Mouse (Mus musculus) CH12F3 (cell line): ENCODE results near the gene Bcas3.

ENCODE experiments used
- in situ Hi-C: fragments of 300-500 bp; cut with MboI; formaldehyde crosslinking; loops from 2 replicates; pipeline ENCODE4 v1.14.3; 2020; ENCODE audit warnings: low sequenced_read_pairs

The Bcas3 gene

GRCm38 (mm10) chr11:85823181-85823580 lies 470.2 kb downstream of the Bcas3 start:
- in situ Hi-C loops = no loop called here

DNA sequence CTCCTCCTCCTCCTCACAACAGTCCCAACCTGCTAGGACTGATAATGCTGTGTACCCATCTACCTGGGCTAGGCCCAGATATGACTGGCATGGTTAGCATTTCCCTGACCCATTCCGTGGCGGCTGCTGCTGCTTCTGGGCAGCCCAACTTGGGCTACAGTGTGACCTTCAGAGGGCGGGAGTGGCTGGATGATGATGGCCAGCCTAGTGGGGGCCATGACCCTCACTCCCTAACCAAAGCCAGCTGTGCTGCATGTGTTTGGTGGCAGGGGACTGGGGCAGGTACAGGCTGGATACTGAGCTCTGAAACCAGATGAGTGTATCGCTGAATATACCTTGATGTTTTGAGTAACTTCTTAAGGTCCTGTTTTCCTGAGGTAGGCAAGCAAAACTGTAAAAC lies 470.8 kb downstream of the Bcas3 start:
- in situ Hi-C loops = no loop called here

- in situ Hi-C loops = no loop called here
Measured at GRCm38 (mm10) chr11:85825031-85825430, 472.1 kb downstream of the Bcas3 start.

DNA sequence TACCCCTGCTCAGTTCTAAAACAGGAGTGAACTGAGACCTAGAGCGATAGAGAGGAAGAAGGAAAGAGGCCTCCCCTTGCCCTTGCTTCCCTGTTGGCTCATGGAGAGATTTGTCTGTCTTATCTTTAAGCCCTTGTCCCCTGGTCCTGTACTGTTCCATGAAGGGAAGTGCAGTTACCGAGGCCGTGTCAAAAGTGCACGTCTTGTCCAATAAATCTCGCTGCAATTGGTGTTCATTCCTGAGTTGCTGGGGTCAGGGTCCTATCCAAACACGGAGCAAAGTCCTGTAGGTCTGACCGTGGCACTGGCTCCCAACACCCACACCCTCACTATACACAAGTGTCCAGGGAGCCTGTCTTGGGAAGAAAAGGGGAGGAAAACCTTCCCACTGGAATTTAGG lies 472.9 kb downstream of the Bcas3 start:
- in situ Hi-C loops = no loop called here

GRCm38 (mm10) chr11:85827342-85827741 lies 474.4 kb downstream of the Bcas3 start:
- in situ Hi-C loops = no loop called here

DNA sequence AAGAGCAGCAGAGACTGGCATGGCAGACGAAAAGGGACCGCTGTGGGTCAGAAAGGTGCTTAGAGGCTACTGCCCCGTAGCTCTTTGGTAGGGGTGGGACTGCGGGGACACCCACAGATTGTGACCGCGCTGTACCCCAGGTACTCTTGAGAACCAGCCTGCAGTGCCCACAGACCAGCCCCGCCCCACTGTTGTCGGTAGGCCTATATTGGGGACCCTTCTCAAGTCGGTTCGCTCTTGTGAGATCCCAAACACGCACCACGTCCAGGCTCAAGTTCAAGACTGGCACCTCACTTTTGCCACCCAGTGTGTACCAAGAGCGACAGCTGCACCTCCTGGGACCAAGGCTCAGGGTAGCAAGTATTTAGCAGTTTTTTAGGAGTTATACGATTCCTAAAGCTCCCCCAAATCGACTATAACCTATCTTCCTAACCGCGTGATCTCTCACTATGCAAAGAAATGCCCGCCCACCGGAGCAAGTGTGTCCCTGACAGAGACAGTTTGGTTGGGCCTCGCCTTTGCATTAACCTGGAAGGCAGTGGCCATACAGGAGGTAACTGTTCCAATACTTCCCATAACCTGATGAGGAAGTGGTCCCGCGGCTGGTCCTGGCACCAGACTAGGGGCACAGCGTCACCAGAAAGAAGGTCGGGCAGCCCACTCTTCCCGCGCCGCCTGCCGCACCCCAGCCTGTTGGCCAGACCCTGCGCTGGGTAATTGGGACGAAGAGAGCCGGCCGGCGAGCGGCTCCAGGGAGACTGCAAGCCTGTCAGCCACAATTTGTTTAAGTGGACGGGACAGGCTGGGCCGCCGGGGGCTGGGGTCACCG lies 475.9 kb downstream of the Bcas3 start:
- in situ Hi-C loops = no loop called here

DNA sequence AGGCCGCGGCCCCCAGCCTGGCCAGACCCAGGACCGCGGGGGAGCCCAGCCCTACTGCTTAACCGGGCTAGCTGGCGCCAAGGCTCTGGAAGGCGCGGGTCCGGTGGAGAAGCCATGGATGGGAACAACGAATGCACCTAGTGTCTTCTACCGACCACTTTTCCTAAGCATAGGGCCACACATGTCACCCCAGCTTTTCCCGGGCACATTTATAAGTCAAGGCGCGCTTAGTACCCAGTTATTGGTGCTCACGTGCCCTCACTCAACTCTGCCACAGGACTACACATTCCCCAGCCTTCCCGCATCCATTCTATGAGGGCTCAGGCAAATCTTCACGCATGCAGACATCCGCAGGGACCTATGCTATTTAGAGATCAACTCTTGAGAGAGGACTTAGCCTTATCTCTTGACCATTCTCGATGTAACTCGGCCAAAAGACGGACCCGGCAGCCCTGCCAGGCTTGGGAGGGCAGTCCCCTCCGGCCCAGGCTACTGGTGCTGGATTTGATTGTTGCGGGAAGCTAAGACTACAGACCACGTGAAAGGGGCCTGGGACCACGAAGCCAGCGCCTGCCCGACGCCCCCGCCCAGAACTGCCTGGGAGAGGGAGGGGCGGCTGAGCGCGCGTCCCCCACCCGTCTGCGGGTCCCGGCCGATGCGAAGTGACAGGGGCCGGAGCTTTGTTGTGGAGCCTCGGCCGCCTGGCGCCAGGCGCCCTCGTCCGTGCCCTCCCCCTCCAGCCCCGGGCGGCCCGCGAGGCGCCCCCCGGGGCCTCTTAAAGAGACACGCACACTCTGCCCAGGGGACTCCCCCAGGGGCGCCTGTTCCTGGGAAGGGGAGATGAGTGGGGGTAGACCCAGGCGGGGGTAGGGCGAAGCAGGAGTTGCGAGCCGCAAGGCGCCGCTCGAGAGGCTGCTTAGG lies 476.8 kb downstream of the Bcas3 start:
- in situ Hi-C loops = no loop called here

GRCm38 (mm10) chr11:85830901-85831341 lies 478.0 kb downstream of the Bcas3 start:
- in situ Hi-C loops = no loop called here

DNA sequence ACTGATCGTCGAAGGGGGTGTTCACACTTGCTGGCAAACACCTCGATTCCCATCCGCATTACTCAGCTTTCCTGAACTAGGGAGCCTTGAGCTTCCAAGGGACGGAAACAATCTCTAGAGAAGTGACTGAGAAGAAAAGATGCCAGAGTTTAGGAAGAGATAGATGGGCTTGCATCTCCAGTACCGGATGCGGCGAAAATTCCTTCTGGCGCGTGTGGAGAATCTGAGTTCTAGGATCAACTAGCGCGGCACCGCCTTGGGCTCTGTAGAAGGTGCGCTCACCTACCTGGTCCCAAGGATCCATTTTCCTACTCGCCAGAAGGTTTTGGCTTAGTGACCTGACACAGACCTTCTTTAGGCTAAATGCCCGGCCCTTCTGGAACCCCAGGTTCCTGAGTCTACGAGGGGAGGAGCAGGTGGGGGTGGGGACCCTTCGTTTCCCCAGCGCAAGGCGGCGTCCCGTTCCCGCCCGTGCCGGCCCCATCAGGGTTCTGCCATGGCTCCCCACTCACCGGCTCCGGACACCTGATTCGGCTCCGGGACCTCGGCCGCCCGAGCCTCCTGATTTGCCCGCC lies 478.8 kb downstream of the Bcas3 start:
- in situ Hi-C loops = no loop called here

DNA sequence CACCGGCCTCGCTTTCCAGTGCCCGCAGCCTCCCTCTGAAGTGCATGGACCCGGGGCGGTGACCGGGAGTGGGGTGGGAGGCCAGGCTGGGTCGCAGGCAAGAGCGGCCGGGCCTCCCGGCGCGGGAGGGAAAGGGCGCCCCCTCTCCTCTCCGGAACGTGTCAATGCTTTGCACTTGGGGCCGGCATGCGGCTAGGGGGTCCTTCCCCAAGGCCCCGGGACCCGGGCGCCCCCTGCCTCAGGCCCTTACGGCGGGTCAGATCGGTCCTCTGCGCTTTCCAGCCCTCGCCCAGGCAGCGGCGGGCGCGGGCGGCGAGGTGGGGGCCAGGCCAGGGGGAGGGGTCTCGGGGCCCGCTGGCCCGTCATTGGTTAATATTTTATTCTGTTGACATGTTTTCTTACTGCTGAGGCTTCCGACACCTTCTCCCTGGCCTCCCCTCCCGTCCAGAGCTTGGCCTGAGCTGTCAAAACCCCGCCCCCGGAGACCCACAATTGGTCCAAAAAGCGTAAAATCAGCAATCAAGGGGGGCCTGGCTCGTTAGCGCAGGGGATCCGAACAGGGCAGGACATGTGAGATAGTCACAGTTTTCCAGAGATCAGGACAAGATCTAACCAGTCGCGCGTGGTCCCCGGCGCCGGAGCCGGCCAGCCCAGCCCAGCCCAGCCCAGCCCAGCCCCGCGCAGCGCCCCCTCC lies 479.4 kb downstream of the Bcas3 start, which contains the start of gene Tbx2:
Tbx2 (plus strand) TSS at position 321 of the 694 bp plus-strand sequence.
- in situ Hi-C loops = no loop called here

DNA sequence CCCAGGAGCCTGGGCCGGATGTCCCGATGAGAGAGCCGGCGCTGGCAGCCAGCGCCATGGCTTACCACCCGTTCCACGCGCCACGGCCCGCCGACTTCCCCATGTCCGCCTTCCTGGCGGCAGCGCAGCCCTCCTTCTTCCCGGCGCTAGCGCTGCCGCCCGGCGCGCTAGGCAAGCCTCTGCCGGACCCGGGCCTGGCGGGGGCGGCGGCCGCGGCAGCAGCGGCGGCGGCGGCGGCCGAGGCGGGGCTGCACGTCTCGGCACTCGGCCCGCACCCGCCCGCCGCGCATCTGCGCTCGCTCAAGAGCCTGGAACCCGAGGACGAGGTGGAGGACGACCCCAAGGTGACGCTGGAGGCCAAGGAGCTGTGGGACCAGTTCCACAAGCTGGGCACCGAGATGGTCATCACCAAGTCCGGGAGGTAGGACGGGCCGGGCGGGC lies 480.1 kb downstream of the Bcas3 start:
- in situ Hi-C loops = no loop called here

DNA sequence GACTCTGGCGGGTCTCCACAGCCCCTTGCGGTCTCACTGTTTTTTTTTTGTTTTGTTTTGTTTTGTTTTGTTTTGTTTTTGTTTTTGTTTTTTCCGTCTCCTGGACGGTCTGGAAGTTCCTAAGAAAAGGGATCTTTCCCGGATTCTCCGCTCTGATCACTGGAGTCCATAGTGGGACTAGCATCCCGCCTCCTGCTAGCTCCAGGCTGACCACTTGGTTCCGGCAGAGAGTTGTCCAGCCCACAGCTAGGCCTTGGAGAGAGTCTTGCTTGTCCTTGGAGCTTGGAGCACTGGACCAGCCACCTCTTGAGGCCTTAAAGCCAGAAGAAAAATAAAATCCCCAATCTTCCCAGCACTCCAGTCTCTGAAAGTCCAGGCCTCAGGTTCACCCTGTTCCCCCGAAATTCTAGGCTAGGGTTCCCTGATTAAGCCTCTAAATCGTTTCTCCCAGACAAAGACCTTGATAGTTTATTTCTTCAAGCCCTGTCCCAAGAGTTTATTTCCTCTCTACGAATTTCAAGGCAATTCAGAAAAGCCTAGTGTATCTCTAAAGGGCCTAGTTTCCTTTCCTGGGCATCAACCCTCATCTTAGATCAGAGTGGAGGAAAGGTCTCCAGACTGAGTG lies 480.9 kb downstream of the Bcas3 start:
- in situ Hi-C loops = no loop called here

- in situ Hi-C loops = no loop called here
Measured at GRCm38 (mm10) chr11:85834386-85834931, 481.5 kb downstream of the Bcas3 start.

DNA sequence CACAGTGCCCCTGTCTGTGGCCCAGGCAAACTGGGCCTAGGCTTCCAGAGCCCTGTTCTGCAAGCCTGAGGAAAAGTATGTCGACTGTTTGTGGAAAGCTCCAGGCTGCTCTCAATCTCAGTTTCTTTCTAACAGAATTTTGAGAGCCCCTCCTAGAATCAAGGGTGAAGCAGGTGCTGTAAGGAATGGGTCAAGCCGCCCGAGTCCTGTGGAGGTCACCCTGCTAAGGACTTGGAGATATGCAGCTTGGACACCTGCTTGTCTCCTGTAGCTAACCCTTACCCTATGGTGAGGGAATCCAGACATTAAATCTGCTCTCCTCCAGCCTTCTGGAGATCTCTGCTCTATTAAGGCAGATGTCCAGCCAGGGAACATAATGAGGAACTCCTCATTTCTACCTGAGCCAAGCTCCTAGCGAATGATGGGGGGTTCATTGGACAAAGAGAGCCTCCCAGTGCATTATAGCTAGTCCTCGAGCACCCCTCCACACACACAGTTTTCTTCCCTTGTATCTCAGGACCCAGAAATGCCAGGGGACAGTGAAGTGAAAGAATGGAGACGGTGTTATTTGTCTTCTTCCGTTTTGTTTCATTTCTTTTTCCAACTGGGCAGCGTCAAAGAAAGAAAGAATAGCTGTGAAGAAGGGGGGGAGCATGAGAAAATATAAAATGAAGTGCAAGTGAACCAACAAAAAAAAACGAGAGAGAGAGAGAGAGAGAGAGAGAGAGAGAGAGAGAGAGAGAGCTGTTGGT lies 482.2 kb downstream of the Bcas3 start:
- in situ Hi-C loops = no loop called here

DNA sequence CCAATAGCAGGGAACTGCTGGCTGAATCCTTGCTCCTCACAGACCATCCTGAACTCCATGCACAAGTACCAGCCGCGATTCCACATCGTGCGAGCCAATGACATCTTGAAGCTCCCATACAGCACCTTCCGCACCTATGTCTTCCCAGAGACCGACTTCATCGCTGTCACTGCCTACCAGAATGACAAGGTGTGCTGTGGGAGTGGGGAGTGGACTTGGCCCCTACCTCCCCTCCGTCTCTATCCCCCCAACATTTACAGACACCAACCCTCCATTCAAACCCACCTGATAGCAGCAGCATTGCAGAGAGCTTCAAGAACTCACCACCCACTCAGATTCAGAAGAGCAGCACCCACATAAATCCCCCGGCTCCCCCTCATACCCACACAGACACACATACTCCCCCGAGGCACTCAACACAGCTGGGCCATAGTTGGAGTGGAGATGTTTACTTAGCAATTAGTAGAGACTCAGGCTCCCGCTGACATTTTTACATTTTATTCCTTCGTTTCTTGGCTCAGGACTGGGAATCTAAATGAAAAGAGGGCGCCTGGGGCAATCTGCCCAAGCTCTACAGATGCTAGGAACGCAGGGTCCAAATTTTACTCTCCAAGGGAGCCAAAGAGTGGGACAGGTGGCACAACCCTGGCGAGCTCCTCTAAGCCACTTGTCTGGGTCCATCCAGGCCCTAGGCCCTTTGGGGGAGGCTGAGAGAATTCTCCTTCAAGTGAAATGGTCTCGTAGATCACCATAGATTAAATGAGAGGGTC lies 483.0 kb downstream of the Bcas3 start:
- in situ Hi-C loops = no loop called here

- in situ Hi-C loops = no loop called here
Measured at GRCm38 (mm10) chr11:85836523-85837290, 483.7 kb downstream of the Bcas3 start.

GRCm38 (mm10) chr11:85837291-85837647 lies 484.3 kb downstream of the Bcas3 start:
- in situ Hi-C loops = no loop called here
